In genomic region chr6:5304956-5305355, GRCm38 (mm10) we compare ENCODE assay signal across 20 mouse cellular contexts.
"Had no signal": no experiment of that assay in that cellular context is flagged by ENCODE, and none has a peak within 500 bp of the region (broad histone marks: within the 10 kb centered on the region; RNA-seq: fewer than 3 reads in every experiment).

No protein-coding gene starts in this region.

- H3K27me3 ChIP-seq: limb, embryonic 12.5 days; limb, embryonic 15.5 days; midbrain, embryonic 15.5 days; neural tube, embryonic 12.5 days; stomach, embryonic 15.5 days had no signal

- DNase-seq: left cerebral cortex, postnatal 4 days; liver, postnatal 0 days; lung, embryonic 14.5 days; retina, postnatal 1 day; right cerebral cortex, postnatal 25 days; spleen, adult 18-20 months; thymus, adult 18-20 months; thymus, postnatal 36 days had no signal

- H3K4me1 ChIP-seq: limb, embryonic 12.5 days; limb, embryonic 15.5 days; midbrain, embryonic 12.5 days; midbrain, embryonic 15.5 days; neural tube, embryonic 12.5 days; stomach, embryonic 15.5 days had no signal

- H3K9me3 ChIP-seq: limb, embryonic 12.5 days; limb, embryonic 15.5 days; midbrain, embryonic 12.5 days; midbrain, embryonic 15.5 days; neural tube, embryonic 12.5 days; stomach, embryonic 15.5 days had no signal

- H3K4me2 ChIP-seq: limb, embryonic 12.5 days; limb, embryonic 15.5 days; liver, embryonic 11.5 days; lung, embryonic 14.5 days; midbrain, embryonic 12.5 days; midbrain, embryonic 15.5 days; neural tube, embryonic 12.5 days; stomach, embryonic 15.5 days had no signal

- H3K4me3 ChIP-seq: limb, embryonic 12.5 days; limb, embryonic 15.5 days; midbrain, embryonic 12.5 days; midbrain, embryonic 15.5 days; neural tube, embryonic 12.5 days; stomach, embryonic 15.5 days had no signal

- H3K27ac ChIP-seq: hindbrain, postnatal 0 days; limb, embryonic 12.5 days; limb, embryonic 15.5 days; liver, embryonic 14.5 days; macrophage; midbrain, embryonic 12.5 days; midbrain, embryonic 15.5 days; neural tube, embryonic 12.5 days had no signal

- H3K36me3 ChIP-seq: limb, embryonic 12.5 days; limb, embryonic 15.5 days; midbrain, embryonic 12.5 days; midbrain, embryonic 15.5 days; neural tube, embryonic 12.5 days; stomach, embryonic 15.5 days had no signal

- ATAC-seq: hindbrain, postnatal 0 days; inflammation-experienced regulatory T-cells, adult 6 months; liver, postnatal 0 days; lung, postnatal 0 days; midbrain, embryonic 15.5 days had no signal

- H3K9ac ChIP-seq: limb, embryonic 12.5 days; limb, embryonic 15.5 days; liver, embryonic 14.5 days; liver, postnatal 0 days; lung, embryonic 14.5 days; midbrain, embryonic 12.5 days; midbrain, embryonic 15.5 days; neural tube, embryonic 12.5 days; stomach, embryonic 15.5 days had no signal
